Mouse (Mus musculus) liver, adult 2 months (tissue): ENCODE data around the gene Ryr3. TPM values are rescaled to one million over a fixed set of nuclear protein-coding genes. Genes with fewer than 3 reads are reported as not detected.
A peak's percentile ranks its signal among the peaks of the same experiment; 100 is the strongest.

Source experiments
- DNase-seq: peaks from one replicate; pipeline ENCODE4 v3.0.0-alpha.2; 2011; ENCODE audit warnings: low read depth, low spot score; ENCODE audit errors: extremely low read depth
- H3K27ac ChIP-seq: fragments of 200-500 bp; replicated peaks from 2 replicates; pipeline ENCODE4 v1.5.1; 2012; ENCODE audit warnings: low read depth, mild to moderate bottlenecking, control low read depth, inconsistent platforms, low read length; ENCODE audit not compliant: insufficient read depth
- H3K27me3 ChIP-seq: fragments of 200-500 bp; 2 replicates; pipeline ENCODE4 v1.6.1; 2012; ENCODE audit warnings: mild to moderate bottlenecking, moderate library complexity, low read length, inconsistent platforms; ENCODE audit not compliant: control insufficient read depth, insufficient read depth
- H3K36me3 ChIP-seq: fragments of 200-500 bp; 2 replicates; pipeline ENCODE4 v1.6.1; 2012; ENCODE audit warnings: low read length, inconsistent platforms; ENCODE audit not compliant: control insufficient read depth, insufficient read depth
- H3K4me1 ChIP-seq: fragments of 200-500 bp; 2 replicates; pipeline ENCODE4 v1.6.1; 2011; ENCODE audit warnings: low read length; ENCODE audit not compliant: control insufficient read depth, insufficient read depth
- H3K4me3 ChIP-seq: fragments of 200-500 bp; 2 replicates; pipeline ENCODE4 v1.5.1; 2011; ENCODE audit warnings: low read depth, mild to moderate bottlenecking, control low read depth, low read length, moderate library complexity; ENCODE audit not compliant: insufficient read depth
- H3K79me2 ChIP-seq: fragments of 200-500 bp; 2 replicates; pipeline ENCODE4 v1.6.1; 2012; ENCODE audit warnings: inconsistent platforms, mild to moderate bottlenecking, low read length, moderate library complexity; ENCODE audit not compliant: control insufficient read depth, insufficient read depth
- H3K9ac ChIP-seq: fragments of 200-500 bp; 2 replicates; pipeline ENCODE4 v1.6.1; 2012; ENCODE audit warnings: low read depth, mild to moderate bottlenecking, control low read depth, inconsistent platforms, low read length
- CTCF ChIP-seq: fragments of 200-500 bp; IDR thresholded peaks from 2 replicates; pipeline ENCODE4 v1.5.1; 2011; ENCODE audit warnings: low read depth, low read length, control low read depth
- POLR2A ChIP-seq: fragments of 200-500 bp; IDR thresholded peaks from 2 replicates; pipeline ENCODE4 v1.6.1; 2011; ENCODE audit warnings: low read length, control low read depth; ENCODE audit not compliant: insufficient read depth; ENCODE audit errors: extremely low read depth
- WGBS: fragments of 180-500 bp; shearing (Covaris S2); methylation state at CpG from one replicate; pipeline ENCODE4 v1.1.7; 2018; 5-methylcytosine and 5-hydroxymethylcytosine counted together
- polyA plus RNA-seq: library from polyadenylated mRNA; depleted of rRNA; stranded (reverse); fragments of >200 nt; gene quantifications from 2 replicates; pipeline ENCODE4 v1.2.3, GENCODE M21; 2012
- total RNA-seq: library from RNA; depleted of rRNA; stranded (reverse); fragments of >200 nt; gene quantifications from 2 replicates; pipeline ENCODE4 v1.2.3, GENCODE M21; 2014

Gene Ryr3
- total and polyA plus RNA-seq, 2 experiments, result under 0.01 TPM; not detected in 1

DNA sequence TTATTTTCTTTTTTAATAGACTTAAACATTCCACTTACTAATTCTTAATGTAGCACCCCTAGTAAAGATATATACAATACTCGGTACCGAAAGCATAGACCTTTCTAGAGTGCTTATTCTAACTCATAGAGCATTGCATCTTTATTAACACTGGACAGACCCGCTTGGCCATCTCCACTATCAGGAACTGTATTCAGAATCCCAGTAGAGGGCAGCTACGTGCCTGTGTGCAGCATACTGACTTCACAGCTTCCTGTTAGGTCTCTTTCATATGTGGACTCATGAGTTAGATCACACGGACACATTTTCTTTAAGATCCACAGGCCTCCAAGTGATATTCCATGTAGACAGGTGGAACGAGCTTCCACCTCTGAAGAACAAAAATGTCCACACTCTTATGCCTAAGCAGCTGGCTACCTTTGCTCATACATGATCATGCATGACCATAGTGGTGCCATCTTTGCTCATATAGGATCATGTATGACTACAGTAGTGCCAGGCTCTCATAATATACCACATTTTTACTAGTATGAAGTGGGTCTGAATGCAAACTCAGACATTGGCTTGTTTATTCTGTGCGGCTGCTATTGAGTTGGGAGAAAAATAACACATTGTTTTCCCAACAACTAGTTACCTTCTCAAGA, 417.4 kb downstream of the Ryr3 start:
- H3K79me2 ChIP-seq, result no peaks in the 10 kb centered on the region
- WGBS, result 68% methylated on average over 7 of the region's 7 CpGs
- no peaks in the 10 kb centered on the region for H3K4me1 ChIP-seq
- H3K4me3 ChIP-seq, result no peak overlapping the region
- TF ChIP-seq POLR2A (no peak), CTCF (no peak)
- no peaks in the 10 kb centered on the region for H3K27me3 ChIP-seq
- no peak overlapping the region for H3K27ac ChIP-seq
- DNase-seq, result no peak
- no peak overlapping the region for H3K9ac ChIP-seq
- no peaks in the 10 kb centered on the region for H3K36me3 ChIP-seq

- H3K79me2 ChIP-seq, result no peaks in the 10 kb centered on the region
- TF ChIP-seq POLR2A, result no peak
- no peak for TF ChIP-seq CTCF
Measured at GRCm38 (mm10) chr2:112781631-112782030, 435.3 kb downstream of the Ryr3 start.

GRCm38 (mm10) chr2:112774762-112775161, 442.1 kb downstream of the Ryr3 start:
- H3K4me1 ChIP-seq, result no peaks in the 10 kb centered on the region
- no peak overlapping the region for H3K27ac ChIP-seq
- whole genome bisulfite sequencing, result 25% methylated on average over 6 of the region's 6 CpGs
- no peak overlapping the region for H3K4me3 ChIP-seq
- H3K27me3 ChIP-seq, result no peaks in the 10 kb centered on the region; the same call in 1 of the 2 replicates
- no peaks in the 10 kb centered on the region for H3K36me3 ChIP-seq
- no peak overlapping the region for H3K9ac ChIP-seq
- H3K79me2 ChIP-seq, result no peaks in the 10 kb centered on the region
- TF ChIP-seq POLR2A (no peak), CTCF (peak; percentile 85)
- DNase-seq, result peak; percentile 49

More at GRCm38 (mm10) chr2:112781631-112782030, 435.3 kb downstream of the Ryr3 start:
- no peak overlapping the region for H3K4me3 ChIP-seq
- no peak overlapping the region for H3K27ac ChIP-seq
- no peaks in the 10 kb centered on the region for H3K4me1 ChIP-seq
- no peak for DNase-seq
- 33% methylated on average over 2 of the region's 2 CpGs for WGBS
- H3K27me3 ChIP-seq, result no peaks in the 10 kb centered on the region; the same call in 1 of the 2 replicates
- H3K9ac ChIP-seq, result no peak overlapping the region
- H3K36me3 ChIP-seq, result no peaks in the 10 kb centered on the region

DNA sequence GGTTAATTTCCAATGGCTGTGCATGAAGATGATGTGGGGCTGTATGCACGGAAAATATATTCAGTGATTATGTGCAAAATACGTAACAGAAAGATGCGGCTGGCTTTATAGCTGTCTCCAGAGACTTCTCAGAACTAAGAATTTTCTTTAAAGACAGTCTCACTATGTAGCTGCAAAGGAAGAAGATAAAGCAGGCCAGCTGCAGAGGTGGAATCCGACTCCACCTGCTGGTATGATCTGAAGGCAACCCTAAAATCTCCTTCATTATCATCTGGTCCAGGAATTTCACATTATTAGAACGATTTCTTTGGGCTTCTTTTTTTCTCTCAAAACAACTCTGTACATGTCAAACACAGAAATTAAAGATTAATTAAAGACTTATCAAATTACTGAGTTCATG, 449.2 kb downstream of the Ryr3 start:
- Histone ChIP-seq H3K36me3 (no peaks in the 10 kb centered on the region), H3K79me2 (no peaks in the 10 kb centered on the region), H3K27me3 (no peaks in the 10 kb centered on the region), H3K4me3 (no peak overlapping the region), H3K4me1 (no peaks in the 10 kb centered on the region), H3K9ac (no peak overlapping the region), H3K27ac (no peak overlapping the region)
- TF ChIP-seq POLR2A (no peak), CTCF (no peak)
- no peak for DNase-seq
- 68% methylated on average over 5 of the region's 5 CpGs for WGBS

- WGBS, result 52% methylated on average over 5 of the region's 5 CpGs
- Histone ChIP-seq H3K4me1 (no peaks in the 10 kb centered on the region), H3K9ac (no peak overlapping the region), H3K27me3 (no peaks in the 10 kb centered on the region), H3K36me3 (no peaks in the 10 kb centered on the region), H3K4me3 (no peak overlapping the region), H3K79me2 (no peaks in the 10 kb centered on the region), H3K27ac (no peak overlapping the region)
- DNase-seq, result no peak
- peak; percentile 37; the same call in 1 of the 2 replicates for TF ChIP-seq CTCF
- TF ChIP-seq POLR2A, result no peak
Measured at GRCm38 (mm10) chr2:112765046-112765445, 451.9 kb downstream of the Ryr3 start.

- no peaks in the 10 kb centered on the region for H3K36me3 ChIP-seq
- no peak overlapping the region for H3K4me3 ChIP-seq
- H3K9ac ChIP-seq, result no peak overlapping the region
- no peak overlapping the region for H3K27ac ChIP-seq
- TF ChIP-seq POLR2A (no peak), CTCF (no peak)
- 62% methylated on average over 5 of the region's 5 CpGs for WGBS
- no peaks in the 10 kb centered on the region for H3K4me1 ChIP-seq
- H3K79me2 ChIP-seq, result no peaks in the 10 kb centered on the region
- DNase-seq, result no peak
- no peaks in the 10 kb centered on the region for H3K27me3 ChIP-seq
Measured at GRCm38 (mm10) chr2:112764274-112764673, 452.6 kb downstream of the Ryr3 start.
